Mouse (Mus musculus) lung, adult 2 months (tissue): ENCODE results near the gene Tead4.
"Not testable (repeated sequence)": the region's sequence is repeated elsewhere in the genome, so short reads cannot be mapped to it uniquely, and the experiment has no call there.

Experiments
- CTCF ChIP-seq: fragments of 200-500 bp; IDR thresholded peaks from 2 replicates; pipeline ENCODE4 v1.5.1; 2011; ENCODE audit warnings: mild to moderate bottlenecking, low read length, control low read depth; ENCODE audit not compliant: insufficient read depth
- POLR2A ChIP-seq: fragments of 200-500 bp; IDR thresholded peaks from 2 replicates; pipeline ENCODE4 v1.6.1; 2011; ENCODE audit warnings: low read depth, mild to moderate bottlenecking, control low read depth, low read length, borderline replicate concordance; ENCODE audit errors: extremely low read depth

DNA sequence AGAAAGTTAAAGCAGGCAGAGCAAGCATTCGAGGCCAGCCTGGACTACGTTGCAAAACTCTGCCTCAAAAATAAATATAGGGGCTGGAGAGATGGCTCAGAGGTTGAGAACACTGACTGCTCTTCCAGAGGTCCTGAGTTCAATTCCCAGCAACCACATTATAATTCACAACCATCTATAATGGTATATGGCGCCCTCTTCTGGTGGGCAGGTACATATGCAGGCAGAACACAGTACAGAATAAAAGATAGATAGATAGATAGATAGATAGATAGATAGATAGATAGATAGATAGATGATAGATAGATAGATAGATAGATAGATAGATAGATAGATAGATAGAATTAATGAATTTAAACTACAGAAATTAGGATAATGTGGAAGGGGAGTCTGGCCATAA lies 2.0 kb upstream of the Tead4 start:
- not testable (repeated sequence) for TF ChIP-seq POLR2A, CTCF
